Mouse (Mus musculus) c-Kit-negative CD71-positive TER-119-positive erythroid progenitor cells, embryonic 14.5 days (primary cell): ENCODE results near the gene Erich4.
"Not testable (repeated sequence)": the region's sequence is repeated elsewhere in the genome, so short reads cannot be mapped to it uniquely, and the experiment has no call there.

Experiments used
- DNase-seq: peaks from one replicate; pipeline ENCODE4 v3.0.0-alpha.2; 2013; ENCODE audit warnings: low read depth, low spot score

The Erich4 gene

DNA sequence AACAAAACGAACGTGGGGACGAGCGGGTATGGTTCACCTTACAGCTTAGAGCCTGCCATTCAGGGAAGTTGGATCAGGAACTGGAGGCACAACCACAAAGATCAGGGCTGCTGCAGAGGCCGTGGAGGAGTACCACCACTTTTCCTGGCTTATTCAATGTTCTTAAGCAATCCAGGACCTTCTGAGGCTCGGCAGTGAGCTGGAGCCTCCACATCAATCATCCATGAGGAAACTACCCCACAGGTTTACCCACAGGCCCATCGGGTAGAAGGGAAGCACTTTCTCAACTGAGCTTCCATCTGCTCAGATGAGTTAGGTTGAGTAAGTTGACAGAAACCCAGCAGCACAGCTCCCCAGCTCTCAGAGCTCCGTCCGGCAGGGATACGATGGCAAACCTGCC, 36.3 kb downstream of the Erich4 start:
- no peak for DNase-seq

DNA sequence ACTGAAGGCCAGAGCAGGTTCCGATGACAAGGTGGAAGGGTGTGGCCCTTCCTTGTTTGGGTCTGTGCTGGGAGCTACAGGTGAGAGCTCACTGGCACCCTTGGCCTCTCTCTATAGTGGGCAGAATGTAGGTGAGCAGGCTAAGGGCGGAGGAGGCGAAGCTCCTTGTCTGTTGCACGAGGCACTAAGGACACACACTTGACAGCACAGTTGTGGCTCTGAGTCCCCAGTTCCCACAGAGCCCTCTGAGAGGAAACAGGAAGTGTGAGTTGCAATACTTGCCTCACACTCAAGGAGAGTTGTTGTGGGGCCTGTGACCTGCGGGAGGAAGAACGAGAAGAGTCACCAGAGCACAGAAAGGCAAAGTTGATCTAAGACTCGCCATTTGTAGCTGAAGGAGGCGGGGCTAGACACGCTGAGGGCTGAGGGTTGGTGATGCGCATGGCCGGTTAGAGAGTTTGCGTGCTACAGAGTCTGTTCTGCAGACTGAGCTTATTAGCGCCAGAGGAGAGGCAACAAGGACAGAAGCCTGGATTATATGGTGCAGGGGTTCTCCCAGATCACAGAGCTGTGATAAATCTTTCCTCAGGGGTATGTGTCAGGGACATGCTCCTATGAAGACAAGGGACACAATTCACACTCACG, 38.8 kb downstream of the Erich4 start:
- DNase-seq: not testable (repeated sequence)

DNA sequence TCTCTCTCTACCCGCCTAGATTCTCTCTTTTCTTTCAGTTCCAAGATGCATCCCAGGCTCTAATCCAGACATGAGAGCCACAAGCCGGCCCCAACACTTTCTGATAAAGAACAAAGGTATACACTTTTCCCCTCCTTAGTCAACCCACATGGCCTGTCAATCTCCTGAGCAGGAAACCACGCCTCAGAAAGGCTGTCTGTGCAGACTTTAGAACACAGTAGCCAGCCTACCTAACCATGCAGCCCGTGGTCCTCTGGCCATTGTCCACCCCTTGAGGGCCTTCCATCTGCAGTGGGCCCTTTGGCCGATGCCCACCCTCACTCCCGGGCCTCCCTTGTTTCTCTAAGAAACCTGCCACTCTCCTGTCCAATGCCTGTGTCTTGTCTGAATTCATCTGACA, 39.4 kb downstream of the Erich4 start:
- DNase-seq: not testable (repeated sequence)

DNA sequence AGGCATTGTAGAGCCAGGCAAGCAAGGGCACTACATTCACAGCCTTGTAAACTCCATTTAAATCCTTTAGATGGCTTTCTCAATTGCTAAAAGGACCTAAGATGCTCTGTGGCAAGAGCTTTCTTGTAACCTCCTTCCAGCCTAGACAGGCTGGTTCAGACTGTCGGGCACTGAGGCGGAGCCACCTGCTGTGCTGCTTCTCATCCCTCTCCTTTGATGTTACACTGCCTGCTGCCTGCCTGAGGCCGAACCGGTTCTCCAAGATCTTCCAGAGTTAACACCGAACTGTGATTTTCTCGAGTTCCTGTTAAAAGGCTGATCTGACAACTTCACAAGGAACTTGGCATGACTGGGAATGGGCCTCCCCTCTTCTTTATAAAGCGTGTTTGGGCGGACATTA, 39.8 kb downstream of the Erich4 start:
- DNase-seq: no peak

DNA sequence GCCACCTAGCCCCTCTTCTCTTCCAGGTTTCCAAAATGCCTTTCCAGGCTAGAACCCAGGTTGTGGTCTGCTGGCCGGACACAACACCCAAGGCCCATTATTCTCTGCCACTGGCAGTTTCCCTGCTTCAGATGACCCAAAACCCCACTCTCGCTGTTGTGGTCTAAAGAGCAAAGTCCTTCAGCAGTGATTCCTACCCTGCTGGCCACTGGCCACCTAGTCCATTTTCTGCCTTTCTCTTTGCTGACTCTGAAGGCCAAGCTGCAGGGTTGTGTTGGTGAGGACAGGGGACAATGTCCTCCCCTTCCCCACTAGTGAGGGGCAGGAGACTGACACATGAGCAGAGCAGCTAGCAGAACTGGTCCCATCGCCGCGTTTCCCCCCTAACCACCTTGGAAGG, 40.6 kb downstream of the Erich4 start:
- DNase-seq: no peak

DNA sequence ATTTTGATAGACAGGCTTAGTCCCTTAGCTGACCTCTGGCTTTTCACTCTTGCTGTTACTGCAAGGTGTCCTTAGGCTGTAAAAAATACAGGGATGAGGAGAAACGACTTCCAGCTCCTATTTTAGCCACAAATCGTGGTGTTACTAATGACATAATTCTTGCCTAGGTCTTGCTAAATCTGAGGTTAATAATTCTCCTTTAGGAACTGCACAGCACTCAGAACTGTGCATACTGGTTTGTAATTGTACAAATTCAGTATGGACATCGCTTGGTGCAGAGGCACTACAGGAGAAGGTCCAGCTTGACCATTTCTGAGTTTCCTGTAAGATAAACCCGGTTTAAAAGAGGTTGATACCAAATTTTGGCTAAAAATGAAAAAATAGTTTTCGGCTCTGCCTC, 41.9 kb downstream of the Erich4 start:
- DNase-seq: not testable (repeated sequence)

DNA sequence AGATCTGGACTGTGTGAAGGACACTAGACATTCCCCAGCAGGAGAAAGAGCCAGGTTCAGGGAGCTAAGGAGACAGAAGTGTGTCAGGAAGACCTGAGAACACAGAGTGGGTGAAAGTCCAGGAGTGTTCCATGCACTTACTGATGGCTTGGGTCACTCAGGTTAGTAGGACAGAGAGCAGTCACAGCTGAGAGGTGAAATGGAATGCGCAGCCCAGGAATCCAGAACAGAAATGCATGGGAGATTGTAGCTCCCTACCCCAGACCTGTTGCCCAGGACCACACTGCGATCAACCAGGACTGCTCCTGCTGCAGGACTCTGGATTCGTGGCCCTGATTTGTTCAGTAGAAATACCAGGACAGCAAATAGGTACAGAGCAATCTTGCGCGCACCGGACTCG, 47.0 kb downstream of the Erich4 start:
- no peak for DNase-seq
